Mouse (Mus musculus) small intestine, adult 2 months (tissue): ENCODE measurements at regions not wholly inside any gene's neighbourhood (a gene's known extent, or its start where the extent isn't known, plus 50 kb on each side); places are given as distances from the start of the nearest gene placed in this dataset.

Source experiments
- CTCF ChIP-seq: fragments of 200-500 bp; IDR thresholded peaks from 2 replicates; pipeline ENCODE4 v1.5.1; 2012; ENCODE audit warnings: low read depth, mild to moderate bottlenecking, control low read depth, inconsistent platforms, low read length, moderate library complexity, mixed read lengths; ENCODE audit not compliant: insufficient replicate concordance, insufficient read length; ENCODE audit errors: extremely low read depth
- POLR2A ChIP-seq: fragments of 200-500 bp; IDR thresholded peaks from 2 replicates; pipeline ENCODE4 v1.6.1; 2012; ENCODE audit warnings: low read depth, mild to moderate bottlenecking, control low read depth, inconsistent platforms, low read length, moderate library complexity

DNA sequence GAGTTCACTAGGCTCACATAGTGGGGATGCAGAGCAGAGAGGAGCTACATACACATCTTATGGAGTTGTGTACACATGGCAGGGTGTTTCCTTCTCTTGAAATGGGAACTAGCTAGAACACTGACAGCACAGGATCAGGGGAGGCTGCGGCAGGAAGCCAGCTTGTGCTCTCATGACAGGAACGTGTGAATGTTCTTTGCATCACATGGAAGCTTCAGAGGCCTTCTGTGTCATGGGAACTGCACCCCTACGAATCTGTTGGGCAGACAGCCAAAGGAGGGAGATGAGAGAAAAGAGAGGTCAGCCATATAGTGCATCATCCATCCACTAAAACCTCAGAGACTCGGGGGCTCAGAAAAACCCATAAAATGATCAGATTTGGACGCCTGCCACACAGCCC lies 417.6 kb upstream of the Zeb2 start:
- TF ChIP-seq POLR2A: no peak
- TF ChIP-seq CTCF: no peak
